Mouse (Mus musculus) cerebellum, adult 2 months (tissue): ENCODE data around the gene Ebf1.

Experiments
- CTCF ChIP-seq: fragments of 200-500 bp; IDR thresholded peaks from 2 replicates; pipeline ENCODE4 v1.5.1; 2011; ENCODE audit warnings: low read depth, mild to moderate bottlenecking, control low read depth, low read length, moderate library complexity, borderline replicate concordance; ENCODE audit not compliant: insufficient read depth
- POLR2A ChIP-seq: fragments of 200-500 bp; IDR thresholded peaks from 2 replicates; pipeline ENCODE4 v1.6.1; 2011; ENCODE audit warnings: low read length, control low read depth, borderline replicate concordance; ENCODE audit not compliant: insufficient read depth

- no peak for TF ChIP-seq POLR2A
- no peak for TF ChIP-seq CTCF
Measured at GRCm38 (mm10) chr11:44636241-44636640, 19.1 kb downstream of the Ebf1 start.
